Mouse (Mus musculus): Measurements from ENCODE around the gene Tjp1.
A peak's percentile ranks its signal among the peaks of the same experiment; 100 is the strongest.

DNA sequence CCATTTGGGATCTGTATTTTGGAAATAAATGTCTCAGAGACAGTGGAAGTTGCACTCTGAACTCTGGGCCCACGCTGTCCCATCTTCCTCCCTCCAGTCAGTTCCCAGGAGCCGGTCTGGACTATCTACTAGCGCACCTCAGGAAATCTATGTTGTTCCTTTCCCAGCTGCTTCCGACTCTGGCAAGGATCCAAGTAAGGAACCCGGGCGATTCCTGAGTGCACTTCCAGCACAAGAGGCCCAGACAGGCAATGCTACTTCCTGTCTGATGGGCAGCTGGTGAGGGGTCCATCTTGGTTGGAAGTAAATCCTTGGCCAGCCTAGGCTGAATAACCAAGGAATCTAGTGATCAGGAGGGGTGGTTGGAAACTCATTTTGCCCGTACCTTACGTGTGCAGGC lies 152.4 kb downstream of the Tjp1 start:
- no peak for TF ChIP-seq CTCF (IDR thresholded peaks at IDR 0.05; ENCODE audit: low read depth)
- peak; percentile 87; the same call in 1 of the 2 replicates for TF ChIP-seq EP300 (IDR thresholded peaks at IDR 0.05; ENCODE audit: low read depth)
